Mouse (Mus musculus): ENCODE data around the gene Atp6v0a1. TPM values are rescaled to one million over a fixed set of nuclear protein-coding genes. Genes with fewer than 3 reads are reported as not detected.

Gene Atp6v0a1
- polyA plus RNA-seq, 1 experiment: 48.4 TPM

DNA sequence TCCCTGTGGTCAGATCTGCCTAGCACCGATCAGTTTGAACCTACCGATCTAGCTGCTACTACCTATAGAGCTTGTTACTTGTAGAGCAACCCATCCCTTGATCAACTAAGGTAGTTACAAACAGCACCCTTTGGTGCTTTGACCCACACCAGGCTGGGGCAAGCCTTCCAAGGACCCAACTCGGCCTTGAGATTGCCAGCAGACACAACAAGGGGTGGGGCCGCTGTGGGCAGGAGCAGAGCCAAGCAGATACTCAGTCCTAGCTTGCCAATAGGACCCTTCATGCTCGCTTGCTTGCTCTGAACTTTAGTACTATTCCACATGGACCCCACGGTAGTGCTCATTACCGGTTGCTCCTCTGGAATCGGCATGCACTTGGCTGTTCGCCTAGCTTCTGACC, 68.9 kb downstream of the Atp6v0a1 start, which contains the start of gene Hsd17b1:
Gene Hsd17b1 (plus strand): TSS at position 291 of the 400 bp plus-strand sequence.
- no peak within 1 kb of the TSS for H3K4me3 ChIP-seq (ENCODE audit: insufficient read depth, low read depth, low read length)
- 75% methylated on average over 9 of the region's 9 CpGs for WGBS
- no peaks in the 10 kb centered on the region for H3K36me3 ChIP-seq (ENCODE audit: control insufficient read depth, insufficient read depth, low read length)
- peaks cover 9% of the 10 kb centered on the region; the same call in 1 of the 2 replicates for H3K4me1 ChIP-seq (ENCODE audit: control insufficient read depth, insufficient read depth, low read length)
- TF ChIP-seq CTCF (conservative IDR thresholded peaks at IDR 0.05; ENCODE audit: insufficient read depth, insufficient read length, low read depth, low read length): no peak
- no peak for TF ChIP-seq POLR2A (IDR thresholded peaks at IDR 0.05; ENCODE audit: low read depth, low read length)
- DNase-seq: no peak
- no peaks in the 10 kb centered on the region for H3K27me3 ChIP-seq (replicated peaks; ENCODE audit: control insufficient read depth, insufficient read depth, low read length)
- no peak within 1 kb of the TSS for H3K27ac ChIP-seq (ENCODE audit: insufficient read depth, low read depth, low read length)

DNA sequence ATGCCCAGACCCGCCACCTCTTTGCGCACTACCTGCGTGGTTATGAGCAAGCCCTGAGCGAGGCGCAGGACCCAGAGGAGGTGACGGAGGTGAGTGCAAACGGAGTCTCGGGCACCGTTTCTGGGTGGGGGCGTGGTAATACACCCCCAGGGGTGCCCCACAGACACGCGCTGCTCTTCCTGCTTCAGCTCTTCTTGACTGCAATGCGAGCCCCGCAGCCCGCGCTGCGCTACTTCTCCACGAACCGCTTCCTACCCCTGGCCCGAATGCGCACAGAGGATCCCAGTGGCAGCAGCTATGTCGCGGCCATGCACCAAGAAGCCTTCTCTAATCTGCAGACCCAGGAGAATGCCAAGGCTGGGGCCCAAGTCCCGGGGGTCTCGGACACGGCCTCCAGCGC, 70.5 kb downstream of the Atp6v0a1 start:
- Histone ChIP-seq H3K4me3 (ENCODE audit: insufficient read depth, low read depth, low read length) (no peak overlapping the region), H3K27me3 (replicated peaks; ENCODE audit: control insufficient read depth, insufficient read depth, low read length) (no peaks in the 10 kb centered on the region)
- no peak for DNase-seq

DNA sequence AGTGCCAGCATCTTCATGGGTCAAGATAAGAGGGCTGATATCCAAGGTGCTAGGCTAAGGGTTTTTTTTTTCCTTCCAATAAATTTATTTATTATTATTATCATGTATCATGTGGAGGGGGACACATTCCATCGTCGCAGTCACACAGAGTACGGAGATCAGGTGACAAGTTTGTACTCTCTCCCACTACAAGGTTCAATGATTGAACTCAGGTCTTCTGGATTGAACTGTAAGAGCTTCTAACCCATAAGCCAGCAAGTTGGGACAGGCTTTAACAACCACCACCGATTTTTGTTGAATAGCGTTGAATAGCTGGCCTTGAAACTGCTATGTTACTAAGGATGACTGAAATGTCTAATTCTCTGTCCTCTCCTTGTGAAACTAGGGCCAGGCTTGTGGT, 71.2 kb downstream of the Atp6v0a1 start:
- no peak for TF ChIP-seq POLR2A (IDR thresholded peaks at IDR 0.05; ENCODE audit: low read depth, low read length)
- no peak for TF ChIP-seq CTCF (conservative IDR thresholded peaks at IDR 0.05; ENCODE audit: insufficient read depth, insufficient read length, low read depth, low read length)
- Histone ChIP-seq H3K27ac (ENCODE audit: insufficient read depth, low read depth, low read length) (peak overlapping the region; percentile 84), H3K4me3 (ENCODE audit: insufficient read depth, low read depth, low read length) (no peak overlapping the region)

More for the DNA sequence above, 70.5 kb downstream of the Atp6v0a1 start:
- Histone ChIP-seq H3K4me1 (ENCODE audit: control insufficient read depth, insufficient read depth, low read length) (peaks cover 15% of the 10 kb centered on the region; the same call in 1 of the 2 replicates), H3K36me3 (ENCODE audit: control insufficient read depth, insufficient read depth, low read length) (no peaks in the 10 kb centered on the region), H3K27ac (ENCODE audit: insufficient read depth, low read depth, low read length) (no peak overlapping the region)
- WGBS: 26% methylated on average over 27 of the region's 27 CpGs
- TF ChIP-seq CTCF (conservative IDR thresholded peaks at IDR 0.05; ENCODE audit: insufficient read depth, insufficient read length, low read depth, low read length) (no peak), POLR2A (IDR thresholded peaks at IDR 0.05; ENCODE audit: low read depth, low read length) (no peak)

DNA sequence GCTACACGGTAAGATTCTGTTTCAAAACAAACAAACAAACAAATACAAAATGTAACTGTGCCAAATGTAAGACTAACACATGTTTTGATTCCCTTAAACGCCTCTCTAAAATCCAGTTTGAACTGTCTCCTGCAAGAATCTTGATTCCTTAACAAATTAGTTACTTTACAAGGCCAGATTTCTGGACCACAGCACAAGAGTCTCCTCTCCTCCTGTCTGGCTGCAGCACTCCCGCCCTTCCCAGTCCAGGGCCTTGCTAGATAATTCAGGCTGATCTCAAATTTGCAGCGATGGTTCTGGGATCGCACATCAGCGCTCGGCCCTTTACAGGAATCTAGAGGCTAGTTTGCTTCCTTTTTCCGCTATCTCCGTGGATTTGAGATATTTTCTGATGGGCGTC, 72.4 kb downstream of the Atp6v0a1 start:
- Histone ChIP-seq H3K4me1 (ENCODE audit: control insufficient read depth, insufficient read depth, low read length) (peaks cover 23% of the 10 kb centered on the region), H3K27me3 (replicated peaks; ENCODE audit: control insufficient read depth, insufficient read depth, low read length) (no peaks in the 10 kb centered on the region)
- 8% methylated on average over 10 of the region's 10 CpGs for WGBS

More for the DNA sequence above, 71.2 kb downstream of the Atp6v0a1 start:
- Histone ChIP-seq H3K36me3 (ENCODE audit: control insufficient read depth, insufficient read depth, low read length) (no peaks in the 10 kb centered on the region), H3K27me3 (replicated peaks; ENCODE audit: control insufficient read depth, insufficient read depth, low read length) (no peaks in the 10 kb centered on the region), H3K4me1 (ENCODE audit: control insufficient read depth, insufficient read depth, low read length) (peaks cover 18% of the 10 kb centered on the region; the same call in 1 of the 2 replicates)
- peak; percentile 68 for DNase-seq
- 61% methylated on average over 5 of the region's 5 CpGs for WGBS

DNA sequence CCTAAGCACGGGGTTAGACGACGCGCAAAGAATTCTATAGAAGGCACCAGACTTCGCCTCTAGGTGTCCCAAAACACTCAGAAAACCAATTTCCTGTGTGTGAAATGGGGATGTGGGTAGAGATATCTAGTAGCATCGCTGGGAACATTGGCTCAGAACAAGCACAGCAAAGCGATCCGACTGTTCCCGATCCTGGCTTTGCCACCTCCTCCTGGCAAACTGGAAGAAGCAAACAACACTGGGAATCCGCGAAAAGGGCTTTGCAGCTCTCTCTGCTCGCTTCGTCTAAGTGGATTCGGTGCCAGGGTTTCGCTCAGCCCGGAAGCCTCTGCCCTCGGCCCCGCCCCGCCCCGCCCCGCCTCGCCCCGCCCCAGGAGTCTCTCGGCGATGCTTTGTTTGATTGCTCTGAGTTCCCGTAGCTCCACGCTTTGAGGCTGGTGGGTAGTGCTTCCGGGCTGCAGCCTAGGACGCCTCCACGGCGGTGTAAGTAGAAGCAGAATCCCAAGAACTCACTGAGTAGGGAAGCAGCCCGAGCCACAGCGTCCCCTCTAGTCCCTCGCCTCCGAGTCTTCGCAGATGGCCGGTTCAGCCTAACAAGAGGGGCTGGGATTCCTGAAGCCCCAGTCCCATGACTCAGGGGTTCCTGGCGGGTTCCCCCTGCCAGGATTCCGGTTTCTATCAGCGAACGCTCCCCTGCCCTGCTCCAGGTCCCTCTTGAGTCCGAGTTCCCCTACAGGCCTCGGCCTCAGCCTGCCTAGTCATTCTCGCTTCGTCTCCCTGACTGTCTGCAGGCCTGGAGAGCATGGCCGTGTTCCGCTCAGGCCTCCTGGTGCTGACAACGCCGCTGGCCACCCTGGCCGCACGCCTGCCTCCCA, 73.2 kb downstream of the Atp6v0a1 start, which contains the start of gene Coasy:
Gene Coasy (plus strand): TSS at position 358 of the 875 bp plus-strand sequence.
- WGBS: under 1% methylated on average over 51 of the region's 51 CpGs
- Histone ChIP-seq H3K27me3 (replicated peaks; ENCODE audit: control insufficient read depth, insufficient read depth, low read length) (no peaks in the 10 kb centered on the region), H3K4me3 (ENCODE audit: insufficient read depth, low read depth, low read length) (peak within 1 kb of the TSS; percentile 79), H3K36me3 (ENCODE audit: control insufficient read depth, insufficient read depth, low read length) (no peaks in the 10 kb centered on the region), H3K4me1 (ENCODE audit: control insufficient read depth, insufficient read depth, low read length) (peaks cover 24% of the 10 kb centered on the region), H3K27ac (ENCODE audit: insufficient read depth, low read depth, low read length) (peak within 1 kb of the TSS; percentile 84)
- DNase-seq: peak; percentile 94
- TF ChIP-seq CTCF (conservative IDR thresholded peaks at IDR 0.05; ENCODE audit: insufficient read depth, insufficient read length, low read depth, low read length): 0 out of 2 replicates have a peak, but pooled peaks have one; percentile 17
- TF ChIP-seq POLR2A (IDR thresholded peaks at IDR 0.05; ENCODE audit: low read depth, low read length): peak; percentile 62

More for the DNA sequence above, 72.4 kb downstream of the Atp6v0a1 start:
- DNase-seq: peak; percentile 40
- Histone ChIP-seq H3K27ac (ENCODE audit: insufficient read depth, low read depth, low read length) (peak overlapping the region; percentile 84), H3K4me3 (ENCODE audit: insufficient read depth, low read depth, low read length) (peak overlapping the region; percentile 51), H3K36me3 (ENCODE audit: control insufficient read depth, insufficient read depth, low read length) (no peaks in the 10 kb centered on the region)
- TF ChIP-seq POLR2A (IDR thresholded peaks at IDR 0.05; ENCODE audit: low read depth, low read length) (no peak), CTCF (conservative IDR thresholded peaks at IDR 0.05; ENCODE audit: insufficient read depth, insufficient read length, low read depth, low read length) (no peak)

DNA sequence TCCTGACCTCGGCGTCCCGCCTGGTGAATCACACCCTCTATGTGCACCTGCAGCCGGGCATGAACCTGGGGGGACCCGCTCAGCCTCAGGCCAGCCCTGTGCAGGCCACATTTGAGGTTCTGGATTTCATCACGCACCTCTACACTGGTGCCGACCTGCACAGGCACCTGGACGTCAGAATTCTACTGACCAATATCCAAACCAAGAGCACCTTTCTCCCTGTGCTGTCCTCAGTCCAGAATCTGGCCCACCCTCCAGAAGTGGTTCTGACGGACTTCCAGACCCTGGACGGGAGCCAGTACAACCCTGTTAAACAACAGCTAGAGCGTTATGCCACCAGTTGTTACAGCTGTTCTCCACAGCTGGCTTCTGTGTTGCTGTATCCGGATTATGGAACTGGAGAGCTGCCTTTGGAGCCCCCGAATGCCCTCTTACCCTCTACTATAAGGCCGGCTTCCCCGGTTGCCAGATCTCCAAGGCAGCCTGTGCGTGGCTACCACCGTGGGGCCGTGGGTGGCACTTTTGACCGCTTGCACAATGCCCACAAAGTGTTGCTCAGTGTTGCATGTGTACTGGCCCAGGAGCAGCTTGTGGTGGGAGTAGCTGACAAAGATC, 73.9 kb downstream of the Atp6v0a1 start:
- no peaks in the 10 kb centered on the region for H3K27me3 ChIP-seq (replicated peaks; ENCODE audit: control insufficient read depth, insufficient read depth, low read length)
- WGBS: 16% methylated on average over 19 of the region's 19 CpGs
- peaks cover 32% of the 10 kb centered on the region for H3K4me1 ChIP-seq (ENCODE audit: control insufficient read depth, insufficient read depth, low read length)
- peak; percentile 87 for DNase-seq
- peak overlapping the region; percentile 79 for H3K4me3 ChIP-seq (ENCODE audit: insufficient read depth, low read depth, low read length)
- TF ChIP-seq POLR2A (IDR thresholded peaks at IDR 0.05; ENCODE audit: low read depth, low read length) (no peak), CTCF (conservative IDR thresholded peaks at IDR 0.05; ENCODE audit: insufficient read depth, insufficient read length, low read depth, low read length) (no peak)
- no peaks in the 10 kb centered on the region for H3K36me3 ChIP-seq (ENCODE audit: control insufficient read depth, insufficient read depth, low read length)
- peak overlapping the region; percentile 77 for H3K27ac ChIP-seq (ENCODE audit: insufficient read depth, low read depth, low read length)

All from kidney, adult 2 months (tissue).